Mouse (Mus musculus): ENCODE data around the gene Eif2b5. TPM values are rescaled to one million over a fixed set of nuclear protein-coding genes. Genes with fewer than 3 reads are reported as not detected.
"Not testable (repeated sequence)": the region's sequence is repeated elsewhere in the genome, so short reads cannot be mapped to it uniquely, and the experiment has no call there.

Eif2b5 gene
- polyA plus RNA-seq, 1 experiment from 2014 or later = 94.5 TPM

GRCm38 (mm10) chr16:20483716-20484115 is 14.9 kb upstream of the Eif2b5 start:
- not testable (repeated sequence) for H3K27ac ChIP-seq (ENCODE audit: low read length); H3K36me3 ChIP-seq (ENCODE audit: control insufficient read depth, insufficient read depth, low read length); H3K4me3 ChIP-seq (ENCODE audit: low read length); H3K27me3 ChIP-seq (ENCODE audit: control insufficient read depth, insufficient read depth, low read depth, low read length); H3K9me3 ChIP-seq (ENCODE audit: control insufficient read depth, low read length); H3K4me1 ChIP-seq (replicated peaks; ENCODE audit: control insufficient read depth, insufficient read depth, low read length); H3K9ac ChIP-seq (ENCODE audit: low read length); ATAC-seq (ENCODE audit: low read depth); H3K4me2 ChIP-seq (ENCODE audit: low read depth, low read length)
- 87% methylated on average over 6 of the region's 7 CpGs for WGBS

- Histone ChIP-seq H3K4me3 (ENCODE audit: low read length) (no peak overlapping the region), H3K4me1 (replicated peaks; ENCODE audit: control insufficient read depth, insufficient read depth, low read length) (no peaks in the 10 kb centered on the region), H3K4me2 (ENCODE audit: low read depth, low read length) (no peak overlapping the region), H3K27ac (ENCODE audit: low read length) (no peak overlapping the region), H3K9me3 (ENCODE audit: control insufficient read depth, low read length) (no peaks in the 10 kb centered on the region), H3K9ac (ENCODE audit: low read length) (no peak overlapping the region), H3K36me3 (ENCODE audit: control insufficient read depth, insufficient read depth, low read length) (no peaks in the 10 kb centered on the region), H3K27me3 (ENCODE audit: control insufficient read depth, insufficient read depth, low read depth, low read length) (no peaks in the 10 kb centered on the region)
- no peak for ATAC-seq (ENCODE audit: low read depth)
- 43% methylated on average over 4 of the region's 4 CpGs for WGBS
Measured at GRCm38 (mm10) chr16:20485061-20485460, 13.6 kb upstream of the Eif2b5 start.

GRCm38 (mm10) chr16:20486048-20486447 is 12.6 kb upstream of the Eif2b5 start:
- Histone ChIP-seq H3K9me3 (ENCODE audit: control insufficient read depth, low read length) (no peaks in the 10 kb centered on the region), H3K4me2 (ENCODE audit: low read depth, low read length) (no peak overlapping the region), H3K4me3 (ENCODE audit: low read length) (no peak overlapping the region), H3K27ac (ENCODE audit: low read length) (no peak overlapping the region), H3K4me1 (replicated peaks; ENCODE audit: control insufficient read depth, insufficient read depth, low read length) (no peaks in the 10 kb centered on the region), H3K9ac (ENCODE audit: low read length) (no peak overlapping the region), H3K27me3 (ENCODE audit: control insufficient read depth, insufficient read depth, low read depth, low read length) (no peaks in the 10 kb centered on the region), H3K36me3 (ENCODE audit: control insufficient read depth, insufficient read depth, low read length) (no peaks in the 10 kb centered on the region)
- ATAC-seq (ENCODE audit: low read depth) = no peak
- 65% methylated on average over 3 of the region's 3 CpGs for WGBS

- Histone ChIP-seq H3K4me3 (ENCODE audit: low read length) (no peak overlapping the region), H3K9me3 (ENCODE audit: control insufficient read depth, low read length) (no peaks in the 10 kb centered on the region), H3K4me1 (replicated peaks; ENCODE audit: control insufficient read depth, insufficient read depth, low read length) (no peaks in the 10 kb centered on the region), H3K9ac (ENCODE audit: low read length) (no peak overlapping the region), H3K27me3 (ENCODE audit: control insufficient read depth, insufficient read depth, low read depth, low read length) (no peaks in the 10 kb centered on the region), H3K36me3 (ENCODE audit: control insufficient read depth, insufficient read depth, low read length) (no peaks in the 10 kb centered on the region), H3K4me2 (ENCODE audit: low read depth, low read length) (no peak overlapping the region), H3K27ac (ENCODE audit: low read length) (no peak overlapping the region)
- 76% methylated on average over 1 of the region's 1 CpGs for WGBS
- ATAC-seq (ENCODE audit: low read depth) = no peak
Measured at GRCm38 (mm10) chr16:20488151-20488550, 10.5 kb upstream of the Eif2b5 start.

- not testable (repeated sequence) for H3K27me3 ChIP-seq (ENCODE audit: control insufficient read depth, insufficient read depth, low read depth, low read length); H3K9ac ChIP-seq (ENCODE audit: low read length); H3K9me3 ChIP-seq (ENCODE audit: control insufficient read depth, low read length); ATAC-seq (ENCODE audit: low read depth); H3K4me1 ChIP-seq (replicated peaks; ENCODE audit: control insufficient read depth, insufficient read depth, low read length); H3K27ac ChIP-seq (ENCODE audit: low read length); H3K4me3 ChIP-seq (ENCODE audit: low read length); H3K4me2 ChIP-seq (ENCODE audit: low read depth, low read length); H3K36me3 ChIP-seq (ENCODE audit: control insufficient read depth, insufficient read depth, low read length)
- WGBS = 85% methylated on average over 9 of the region's 9 CpGs
Measured at GRCm38 (mm10) chr16:20488751-20489150, 9.9 kb upstream of the Eif2b5 start.

- Histone ChIP-seq H3K27me3 (ENCODE audit: control insufficient read depth, insufficient read depth, low read depth, low read length) (no peaks in the 10 kb centered on the region), H3K4me3 (ENCODE audit: low read length) (no peak overlapping the region), H3K27ac (ENCODE audit: low read length) (no peak overlapping the region), H3K4me2 (ENCODE audit: low read depth, low read length) (no peak overlapping the region), H3K36me3 (ENCODE audit: control insufficient read depth, insufficient read depth, low read length) (no peaks in the 10 kb centered on the region), H3K4me1 (replicated peaks; ENCODE audit: control insufficient read depth, insufficient read depth, low read length) (no peaks in the 10 kb centered on the region), H3K9ac (ENCODE audit: low read length) (no peak overlapping the region), H3K9me3 (ENCODE audit: control insufficient read depth, low read length) (no peaks in the 10 kb centered on the region)
- no peak for ATAC-seq (ENCODE audit: low read depth)
- 69% methylated on average over 2 of the region's 2 CpGs for WGBS
Measured at GRCm38 (mm10) chr16:20489233-20489632, 9.4 kb upstream of the Eif2b5 start.

- H3K36me3 ChIP-seq (ENCODE audit: control insufficient read depth, insufficient read depth, low read length) = no peaks in the 10 kb centered on the region
- H3K9ac ChIP-seq (ENCODE audit: low read length) = no peak overlapping the region
- no peaks in the 10 kb centered on the region for H3K27me3 ChIP-seq (ENCODE audit: control insufficient read depth, insufficient read depth, low read depth, low read length)
- H3K4me1 ChIP-seq (replicated peaks; ENCODE audit: control insufficient read depth, insufficient read depth, low read length) = no peaks in the 10 kb centered on the region
- no peak overlapping the region for H3K27ac ChIP-seq (ENCODE audit: low read length)
- 46% methylated on average over 2 of the region's 2 CpGs for WGBS
- no peak for ATAC-seq (ENCODE audit: low read depth)
- H3K9me3 ChIP-seq (ENCODE audit: control insufficient read depth, low read length) = no peaks in the 10 kb centered on the region
- no peak overlapping the region for H3K4me3 ChIP-seq (ENCODE audit: low read length)
- H3K4me2 ChIP-seq (ENCODE audit: low read depth, low read length) = no peak overlapping the region
Measured at GRCm38 (mm10) chr16:20490581-20490980, 8.0 kb upstream of the Eif2b5 start.

GRCm38 (mm10) chr16:20491301-20491700 is 7.3 kb upstream of the Eif2b5 start:
- ATAC-seq (ENCODE audit: low read depth) = no peak
- 73% methylated on average over 2 of the region's 2 CpGs for WGBS
- Histone ChIP-seq H3K4me1 (replicated peaks; ENCODE audit: control insufficient read depth, insufficient read depth, low read length) (no peaks in the 10 kb centered on the region), H3K4me3 (ENCODE audit: low read length) (no peak overlapping the region), H3K4me2 (ENCODE audit: low read depth, low read length) (no peak overlapping the region), H3K27me3 (ENCODE audit: control insufficient read depth, insufficient read depth, low read depth, low read length) (no peaks in the 10 kb centered on the region), H3K9ac (ENCODE audit: low read length) (no peak overlapping the region), H3K36me3 (ENCODE audit: control insufficient read depth, insufficient read depth, low read length) (no peaks in the 10 kb centered on the region), H3K27ac (ENCODE audit: low read length) (no peak overlapping the region), H3K9me3 (ENCODE audit: control insufficient read depth, low read length) (no peaks in the 10 kb centered on the region)

- H3K4me1 ChIP-seq (replicated peaks; ENCODE audit: control insufficient read depth, insufficient read depth, low read length) = peaks cover 3% of the 10 kb centered on the region; the same call in 1 of the 2 replicates
- no peak overlapping the region for H3K9ac ChIP-seq (ENCODE audit: low read length)
- H3K4me2 ChIP-seq (ENCODE audit: low read depth, low read length) = no peak overlapping the region
- H3K36me3 ChIP-seq (ENCODE audit: control insufficient read depth, insufficient read depth, low read length) = no peaks in the 10 kb centered on the region
- H3K4me3 ChIP-seq (ENCODE audit: low read length) = no peak overlapping the region
- 71% methylated on average over 2 of the region's 2 CpGs for WGBS
- H3K27me3 ChIP-seq (ENCODE audit: control insufficient read depth, insufficient read depth, low read depth, low read length) = no peaks in the 10 kb centered on the region
- no peak for ATAC-seq (ENCODE audit: low read depth)
- no peaks in the 10 kb centered on the region for H3K9me3 ChIP-seq (ENCODE audit: control insufficient read depth, low read length)
- no peak overlapping the region for H3K27ac ChIP-seq (ENCODE audit: low read length)
Measured at GRCm38 (mm10) chr16:20493452-20493851, 5.2 kb upstream of the Eif2b5 start.

Measured in lung, embryonic 16.5 days (tissue).